Mouse (Mus musculus) intestine, embryonic 15.5 days (tissue): ENCODE results near the gene Slc25a11. TPM values are rescaled to one million over a fixed set of nuclear protein-coding genes. Genes with fewer than 3 reads are reported as not detected.

Experiments
- ATAC-seq: fragments of 200-750 bp; cut with Nextera tagmentation; 2 replicates; pipeline ENCODE4 v1.8.0; 2017; ENCODE audit warnings: moderate TSS enrichment, moderate library complexity
- H3K27ac ChIP-seq: fragments of 300-500 bp; sonication (generic); 2 replicates; pipeline ENCODE4 v1.5.1; 2015; ENCODE audit warnings: mild to moderate bottlenecking, inconsistent platforms
- H3K27me3 ChIP-seq: fragments of 300-500 bp; sonication (generic); replicated peaks from 2 replicates; pipeline ENCODE4 v1.6.1; 2015; ENCODE audit warnings: inconsistent platforms
- H3K36me3 ChIP-seq: fragments of 300-500 bp; sonication (generic); 2 replicates; pipeline ENCODE4 v1.6.1; 2015; ENCODE audit warnings: inconsistent platforms
- H3K4me1 ChIP-seq: fragments of 300-500 bp; sonication (generic); replicated peaks from 2 replicates; pipeline ENCODE4 v1.6.1; 2015; ENCODE audit warnings: inconsistent platforms
- H3K4me2 ChIP-seq: fragments of 300-500 bp; sonication (generic); replicated peaks from 2 replicates; pipeline ENCODE4 v1.6.1; 2015; ENCODE audit warnings: mild to moderate bottlenecking, inconsistent platforms
- H3K4me3 ChIP-seq: fragments of 300-500 bp; sonication (generic); replicated peaks from 2 replicates; pipeline ENCODE4 v1.5.1; 2015; ENCODE audit warnings: inconsistent platforms
- H3K9ac ChIP-seq: fragments of 300-500 bp; sonication (generic); 2 replicates; pipeline ENCODE4 v1.6.1; 2015; ENCODE audit warnings: inconsistent platforms
- H3K9me3 ChIP-seq: fragments of 300-500 bp; sonication (generic); 2 replicates; pipeline ENCODE4 v1.6.1; 2016; ENCODE audit warnings: inconsistent platforms
- WGBS: fragments of 180-500 bp; shearing (Covaris S2); methylation state at CpG from one replicate; pipeline ENCODE4 v1.1.7; 2015; 5-methylcytosine and 5-hydroxymethylcytosine counted together
- polyA plus RNA-seq: library from polyadenylated mRNA; unstranded; fragments of >200 nt; fragmentation: Nextera tagmentation; extraction: Ambion mirVana; gene quantifications from 2 replicates; pipeline ENCODE4 v1.2.1, GENCODE M21; 2015

The Slc25a11 gene
- polyA plus RNA-seq, 1 experiment from 2014 or later: 171 TPM

GRCm38 (mm10) chr11:70654198-70654922 lies 7.1 kb upstream of the Slc25a11 start, which contains the start of gene Pfn1:
Gene Pfn1, minus strand, starts transcription at chr11:70654644.
- ATAC-seq: peak; percentile 57
- Histone ChIP-seq H3K4me2 (peak within 1 kb of the TSS; percentile 87), H3K27me3 (no peaks in the 10 kb centered on the region), H3K9me3 (no peaks in the 10 kb centered on the region), H3K4me1 (peaks cover 59% of the 10 kb centered on the region), H3K27ac (peak within 1 kb of the TSS; percentile 99), H3K9ac (peak within 1 kb of the TSS; percentile 98), H3K36me3 (peaks cover 26% of the 10 kb centered on the region), H3K4me3 (peak within 1 kb of the TSS; percentile 99)
- WGBS: under 1% methylated on average over 56 of the region's 61 CpGs

- Histone ChIP-seq H3K27ac (peak overlapping the region; percentile 99), H3K4me1 (peaks cover 61% of the 10 kb centered on the region), H3K9ac (peak overlapping the region; percentile 98), H3K9me3 (no peaks in the 10 kb centered on the region), H3K4me2 (peak overlapping the region; percentile 87), H3K4me3 (peak overlapping the region; percentile 99), H3K36me3 (peaks cover 29% of the 10 kb centered on the region), H3K27me3 (no peaks in the 10 kb centered on the region)
- ATAC-seq: peak; percentile 56
- under 1% methylated on average over 54 of the region's 63 CpGs for WGBS
Observed at GRCm38 (mm10) chr11:70653345-70654197, 6.3 kb upstream of the Slc25a11 start.

GRCm38 (mm10) chr11:70652884-70653344 lies 5.6 kb upstream of the Slc25a11 start:
- Histone ChIP-seq H3K27me3 (no peaks in the 10 kb centered on the region), H3K27ac (peak overlapping the region; percentile 99), H3K4me1 (peaks cover 58% of the 10 kb centered on the region), H3K9ac (peak overlapping the region; percentile 98), H3K4me3 (peak overlapping the region; percentile 99), H3K9me3 (no peaks in the 10 kb centered on the region), H3K36me3 (peaks cover 29% of the 10 kb centered on the region), H3K4me2 (peak overlapping the region; percentile 87)
- ATAC-seq: no peak
- whole genome bisulfite sequencing: 36% methylated on average over 6 of the region's 6 CpGs

- H3K27ac ChIP-seq: peak overlapping the region; percentile 99
- no peaks in the 10 kb centered on the region for H3K9me3 ChIP-seq
- peak overlapping the region; percentile 98 for H3K9ac ChIP-seq
- no peak for ATAC-seq
- H3K36me3 ChIP-seq: peaks cover 29% of the 10 kb centered on the region
- peaks cover 52% of the 10 kb centered on the region for H3K4me1 ChIP-seq
- peak overlapping the region; percentile 87 for H3K4me2 ChIP-seq
- 44% methylated on average over 12 of the region's 12 CpGs for WGBS
- H3K27me3 ChIP-seq: no peaks in the 10 kb centered on the region
- H3K4me3 ChIP-seq: peak overlapping the region; percentile 99
Observed at GRCm38 (mm10) chr11:70652029-70652883, 5.0 kb upstream of the Slc25a11 start.

GRCm38 (mm10) chr11:70651391-70651790 lies 4.1 kb upstream of the Slc25a11 start:
- WGBS: 61% methylated on average over 2 of the region's 2 CpGs
- Histone ChIP-seq H3K27ac (no peak overlapping the region), H3K4me1 (peaks cover 43% of the 10 kb centered on the region), H3K9ac (peak overlapping the region; percentile 18; the same call in 1 of the 2 replicates), H3K9me3 (no peaks in the 10 kb centered on the region), H3K36me3 (peaks cover 29% of the 10 kb centered on the region), H3K27me3 (no peaks in the 10 kb centered on the region), H3K4me2 (peak overlapping the region; percentile 87), H3K4me3 (peak overlapping the region; percentile 12; the same call in 1 of the 2 replicates)
- ATAC-seq: no peak

- H3K4me2 ChIP-seq: peak overlapping the region; percentile 87
- no peak for ATAC-seq
- H3K9ac ChIP-seq: peak overlapping the region; percentile 18; the same call in 1 of the 2 replicates
- no peaks in the 10 kb centered on the region for H3K27me3 ChIP-seq
- H3K9me3 ChIP-seq: no peaks in the 10 kb centered on the region
- H3K36me3 ChIP-seq: peaks cover 29% of the 10 kb centered on the region
- 65% methylated on average over 12 of the region's 12 CpGs for WGBS
- H3K4me3 ChIP-seq: peak overlapping the region; percentile 12
- H3K27ac ChIP-seq: peak overlapping the region; percentile 68
- H3K4me1 ChIP-seq: peaks cover 45% of the 10 kb centered on the region
Observed at GRCm38 (mm10) chr11:70650322-70651175, 3.3 kb upstream of the Slc25a11 start.

- peaks cover 36% of the 10 kb centered on the region for H3K36me3 ChIP-seq
- ATAC-seq: no peak
- no peaks in the 10 kb centered on the region for H3K27me3 ChIP-seq
- H3K27ac ChIP-seq: 0 out of 2 replicates have a peak overlapping the region, but pooled peaks have one; percentile 32
- peaks cover 48% of the 10 kb centered on the region for H3K4me1 ChIP-seq
- peak overlapping the region; percentile 10 for H3K4me3 ChIP-seq
- no peak overlapping the region for H3K9ac ChIP-seq
- 72% methylated on average over 8 of the region's 8 CpGs for WGBS
- H3K9me3 ChIP-seq: no peaks in the 10 kb centered on the region
- peak overlapping the region; percentile 91 for H3K4me2 ChIP-seq
Observed at GRCm38 (mm10) chr11:70649185-70649734, 2.0 kb upstream of the Slc25a11 start.

GRCm38 (mm10) chr11:70648512-70648911 lies 1.2 kb upstream of the Slc25a11 start:
- Histone ChIP-seq H3K9ac (peak overlapping the region; percentile 90), H3K9me3 (no peaks in the 10 kb centered on the region), H3K36me3 (peaks cover 38% of the 10 kb centered on the region), H3K27me3 (no peaks in the 10 kb centered on the region), H3K4me1 (peaks cover 48% of the 10 kb centered on the region), H3K4me2 (peak overlapping the region; percentile 91), H3K27ac (peak overlapping the region; percentile 96), H3K4me3 (peak overlapping the region; percentile 67)
- 63% methylated on average over 4 of the region's 4 CpGs for WGBS
- ATAC-seq: no peak

- H3K4me1 ChIP-seq: peaks cover 48% of the 10 kb centered on the region
- H3K4me2 ChIP-seq: peak overlapping the region; percentile 91
- peak overlapping the region; percentile 90 for H3K9ac ChIP-seq
- H3K36me3 ChIP-seq: peaks cover 38% of the 10 kb centered on the region
- peak; percentile 37 for ATAC-seq
- no peaks in the 10 kb centered on the region for H3K27me3 ChIP-seq
- 2% methylated on average over 28 of the region's 28 CpGs for WGBS
- H3K4me3 ChIP-seq: peak overlapping the region; percentile 67
- no peaks in the 10 kb centered on the region for H3K9me3 ChIP-seq
- H3K27ac ChIP-seq: peak overlapping the region; percentile 96
Observed at GRCm38 (mm10) chr11:70647716-70648420, 589 bp upstream of the Slc25a11 start.

GRCm38 (mm10) chr11:70646259-70646555 lies 1.1 kb downstream of the Slc25a11 start:
- Histone ChIP-seq H3K9me3 (no peaks in the 10 kb centered on the region), H3K27ac (peak overlapping the region; percentile 87), H3K4me3 (peak overlapping the region; percentile 66), H3K27me3 (no peaks in the 10 kb centered on the region), H3K9ac (peak overlapping the region; percentile 85), H3K4me1 (peaks cover 35% of the 10 kb centered on the region), H3K36me3 (peaks cover 24% of the 10 kb centered on the region), H3K4me2 (peak overlapping the region; percentile 70)
- 24% methylated on average over 3 of the region's 3 CpGs for whole genome bisulfite sequencing
- ATAC-seq: no peak; the same call in 1 of the 2 replicates
